Mouse (Mus musculus) left cerebral cortex, postnatal 25 days (tissue): ENCODE measurements around the gene Ppp1r13l. TPM values are rescaled to one million over a fixed set of nuclear protein-coding genes. Genes with fewer than 3 reads are reported as not detected.

ENCODE experiments used
- DNase-seq, 2 experiments: peaks; one replicate each; pipeline ENCODE4 v3.0.0; 2022; ENCODE audit warnings: low spot score in 2 of 2, mixed read lengths in 1 of 2
- intact Hi-C: fragments of 180-260 bp; cut with DNase I; formaldehyde crosslinking; loops from one replicate; pipeline ENCODE4 v1.15.1; 2025
- total RNA-seq, 2 experiments: library from RNA; stranded (reverse); gene quantifications; 2 replicates each; pipeline ENCODE4 v1.2.3; 2021

Gene Ppp1r13l
- 1 to 10 TPM; 5.4 to 9.9 TPM for total RNA-seq

GRCm38 (mm10) chr7:19359299-19359891, at the start of gene Ppp1r13l, which contains the start of gene Cd3eap:
Gene Ppp1r13l (plus strand): TSS chr7:19359749.
Gene Cd3eap (minus strand): TSS chr7:19359483.
- DNase-seq: peak; percentile 89 to 91

GRCm38 (mm10) chr7:19309884-19310641, 49.5 kb upstream of the Ppp1r13l start, which contains the start of gene Fosb:
Gene Fosb (minus strand): TSS chr7:19310051.
- intact Hi-C loops: no loop called here
- DNase-seq: peak; percentile 97

More at GRCm38 (mm10) chr7:19359299-19359891, at the start of gene Ppp1r13l, which contains the start of gene Cd3eap:
- intact Hi-C loops: no loop called here

- DNase-seq: no peak
- intact Hi-C loops: no loop called here
Measured at GRCm38 (mm10) chr7:19311991-19312390, 47.6 kb upstream of the Ppp1r13l start.

GRCm38 (mm10) chr7:19314033-19314432, 45.5 kb upstream of the Ppp1r13l start:
- intact Hi-C loops: no loop called here
- DNase-seq: no peak

GRCm38 (mm10) chr7:19316451-19317161, 42.9 kb upstream of the Ppp1r13l start:
- no peak for DNase-seq
- intact Hi-C loops: no loop called here

- intact Hi-C loops: no loop called here
Measured at GRCm38 (mm10) chr7:19318201-19318600, 41.3 kb upstream of the Ppp1r13l start.

GRCm38 (mm10) chr7:19318676-19319075, 40.9 kb upstream of the Ppp1r13l start:
- intact Hi-C loops: no loop called here
- no peak for DNase-seq

More at GRCm38 (mm10) chr7:19318201-19318600, 41.3 kb upstream of the Ppp1r13l start:
- DNase-seq: no peak

- intact Hi-C loops: no loop called here
- DNase-seq: no peak
Measured at GRCm38 (mm10) chr7:19319458-19319857, 40.1 kb upstream of the Ppp1r13l start.

GRCm38 (mm10) chr7:19319906-19320305, 39.6 kb upstream of the Ppp1r13l start:
- DNase-seq: peak; percentile 95 to 97
- intact Hi-C loops: no loop called here

- intact Hi-C loops: no loop called here
Measured at GRCm38 (mm10) chr7:19320637-19321036, 38.9 kb upstream of the Ppp1r13l start.

GRCm38 (mm10) chr7:19321464-19321863, 38.1 kb upstream of the Ppp1r13l start:
- DNase-seq: no peak
- intact Hi-C loops: no loop called here

More at GRCm38 (mm10) chr7:19320637-19321036, 38.9 kb upstream of the Ppp1r13l start:
- DNase-seq: no peak

GRCm38 (mm10) chr7:19322489-19322888, 37.1 kb upstream of the Ppp1r13l start:
- intact Hi-C loops: no loop called here
- no peak for DNase-seq

- DNase-seq: no peak
- intact Hi-C loops: no loop called here
Measured at GRCm38 (mm10) chr7:19324221-19324620, 35.3 kb upstream of the Ppp1r13l start.

- intact Hi-C loops: no loop called here
- DNase-seq: no peak
Measured at GRCm38 (mm10) chr7:19325262-19326199, 34.0 kb upstream of the Ppp1r13l start.

GRCm38 (mm10) chr7:19326359-19326758, 33.2 kb upstream of the Ppp1r13l start:
- peak; percentile 54 to 80 for DNase-seq

GRCm38 (mm10) chr7:19327128-19327527, 32.4 kb upstream of the Ppp1r13l start:
- peak; percentile 81 to 95 for DNase-seq

More at GRCm38 (mm10) chr7:19326359-19326758, 33.2 kb upstream of the Ppp1r13l start:
- intact Hi-C loops: no loop called here

GRCm38 (mm10) chr7:19327782-19328181, 31.8 kb upstream of the Ppp1r13l start:
- DNase-seq: no peak

More at GRCm38 (mm10) chr7:19327128-19327527, 32.4 kb upstream of the Ppp1r13l start:
- intact Hi-C loops: no loop called here

GRCm38 (mm10) chr7:19328425-19328824, 31.1 kb upstream of the Ppp1r13l start:
- intact Hi-C loops: no loop called here
- no peak for DNase-seq

More at GRCm38 (mm10) chr7:19327782-19328181, 31.8 kb upstream of the Ppp1r13l start:
- intact Hi-C loops: no loop called here

GRCm38 (mm10) chr7:19331910-19332309, 27.6 kb upstream of the Ppp1r13l start:
- DNase-seq: no peak
- intact Hi-C loops: no loop called here
